Mouse (Mus musculus) adipose tissue, adult 10 weeks (tissue): ENCODE data around the gene Ruvbl2. TPM values are rescaled to one million over a fixed set of nuclear protein-coding genes. Genes with fewer than 3 reads are reported as not detected.

Experiments used
- polyA plus RNA-seq: library from polyadenylated mRNA; stranded (reverse); fragments of 350-450 nt; fragmentation: Illumina TruSeq; extraction: RNeasy Lipid Tissue Mini Kit (QIAGEN cat#74804); gene quantifications from one replicate; pipeline ENCODE4 v1.2.3, GENCODE M21; 2014; ENCODE audit warnings: low read depth, low replicate concordance

The Ruvbl2 gene
- 33.5 TPM for polyA plus RNA-seq

GRCm38 (mm10) chr7:45437521-45438276 is at the start of gene Ruvbl2:
Gene Ruvbl2, minus strand, starts transcription at chr7:45438096.

GRCm38 (mm10) chr7:45486761-45487415 is 49.0 kb upstream of the Ruvbl2 start, which contains the start of gene Gm45808:
Gene Gm45808, minus strand, starts transcription at chr7:45486811.

DNA sequence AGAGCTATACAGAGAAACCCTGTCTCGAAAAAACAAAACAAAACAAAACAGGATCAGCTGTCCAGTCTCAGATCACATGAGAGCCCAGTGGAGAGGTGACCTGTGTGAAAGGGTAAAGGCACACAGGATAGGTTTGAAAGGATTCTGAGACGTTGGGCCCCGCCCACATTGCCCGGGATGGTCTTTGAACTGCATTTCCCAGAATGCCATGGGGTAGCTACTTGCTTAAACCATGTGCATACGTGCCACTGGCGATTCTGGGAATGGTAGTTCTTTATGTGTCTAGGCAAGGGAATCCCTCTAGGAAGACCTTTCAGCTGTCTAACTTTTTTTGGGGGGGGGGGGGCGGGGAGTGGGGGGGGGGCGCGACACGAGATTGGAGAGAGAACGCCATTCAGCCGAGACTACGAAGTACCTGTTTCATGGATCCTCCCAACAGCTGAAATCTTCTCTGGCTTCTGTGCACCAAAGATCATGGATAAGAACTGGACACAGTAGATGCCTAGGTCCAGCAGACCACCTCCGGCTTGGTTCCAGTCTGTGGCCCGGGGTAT is 43.6 kb upstream of the Ruvbl2 start, which contains the start of gene Tulp2:
Gene Tulp2, plus strand, starts transcription at position 504 of the 554 bp plus-strand sequence.

DNA sequence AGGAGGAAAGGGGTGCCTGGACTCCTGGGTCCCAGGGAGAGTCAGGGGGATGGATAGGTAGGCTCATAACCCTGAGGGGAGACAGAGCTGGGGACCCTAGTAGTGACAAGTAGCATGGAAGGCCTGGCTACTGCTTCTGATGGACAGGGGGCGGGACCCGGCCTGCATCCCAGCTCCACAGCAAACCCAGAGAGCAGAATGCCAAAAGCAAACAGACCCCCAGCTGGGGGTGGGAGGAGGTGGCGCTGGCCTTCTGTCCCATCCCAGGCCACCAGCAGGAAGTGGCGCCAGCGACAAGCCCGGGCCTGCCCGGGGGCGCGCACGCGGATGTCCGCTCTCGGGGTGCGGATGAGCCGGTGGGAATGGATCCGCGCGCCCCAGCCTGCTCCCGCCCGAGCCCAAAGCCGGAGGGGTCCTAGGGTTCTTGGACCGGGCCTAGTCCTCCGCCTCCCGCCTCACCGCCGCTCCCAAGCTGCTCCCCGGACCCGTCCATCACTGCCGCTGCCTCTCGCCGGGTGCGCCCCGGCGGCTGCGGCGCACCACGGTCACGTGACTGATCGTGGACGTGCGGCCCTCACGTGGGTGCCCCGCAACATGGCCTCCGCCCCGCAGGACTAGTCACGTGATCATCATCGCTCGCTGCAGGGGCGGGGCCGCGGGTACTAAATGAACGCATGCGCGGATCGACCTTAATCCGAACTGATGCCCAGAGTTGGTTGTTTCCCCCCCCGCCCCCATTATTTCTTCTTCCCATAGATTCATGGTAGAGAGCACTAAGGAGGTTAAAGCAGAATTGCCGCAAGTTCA is 28.6 kb upstream of the Ruvbl2 start, which contains the start of gene Bax:
Gene Bax, minus strand, starts transcription at position 616 of the 807 bp plus-strand sequence.

GRCm38 (mm10) chr7:45459564-45460140 is 21.8 kb upstream of the Ruvbl2 start, which contains the start of gene Ftl1:
Gene Ftl1, minus strand, starts transcription at chr7:45459884.

GRCm38 (mm10) chr7:45434203-45435015 is 3.5 kb downstream of the Ruvbl2 start, which contains the start of gene Gys1:
Gene Gys1, plus strand, starts transcription at chr7:45434844.

GRCm38 (mm10) chr7:45420615-45420919 is 17.3 kb downstream of the Ruvbl2 start, which contains the start of gene Lhb:
Gene Lhb, plus strand, starts transcription at chr7:45420820.

DNA sequence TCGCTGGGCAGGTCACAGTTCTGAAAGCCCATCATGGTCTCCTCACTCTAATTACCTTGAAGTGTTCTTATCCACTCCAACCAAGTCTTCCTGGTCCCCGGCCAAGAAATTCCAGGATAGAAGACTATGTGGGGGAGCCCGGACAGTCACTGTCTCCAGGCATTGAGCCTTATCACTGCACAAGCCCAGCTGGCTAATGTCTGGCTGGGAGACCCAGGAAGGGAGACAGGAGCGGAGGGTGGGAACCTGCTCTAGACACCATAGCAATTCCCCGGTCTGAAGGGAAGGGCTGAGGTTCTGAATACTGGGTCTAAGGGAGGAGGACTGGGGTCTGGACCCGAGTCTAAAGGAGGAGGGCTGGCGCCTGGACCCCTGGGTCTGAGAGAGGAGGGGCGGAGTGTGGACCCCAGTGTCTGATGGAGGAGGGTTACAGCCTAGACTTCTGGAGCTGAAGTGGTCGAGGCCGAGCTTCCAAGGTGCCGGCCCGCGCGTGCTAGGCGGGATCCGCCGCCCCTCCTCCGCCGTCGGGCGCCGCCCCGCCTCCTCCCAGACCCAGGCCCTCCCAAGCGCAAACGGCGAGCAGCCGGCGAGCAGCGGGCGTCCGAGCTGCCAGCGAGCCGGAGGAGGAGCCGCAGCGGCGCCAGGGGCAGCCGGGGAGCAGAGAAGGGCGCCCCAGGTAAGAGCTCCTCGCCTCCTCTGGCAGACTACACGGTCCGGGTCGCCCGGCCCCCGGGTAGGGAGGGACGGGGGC is 24.6 kb downstream of the Ruvbl2 start, which contains the start of gene Ntf5:
Gene Ntf5, plus strand, starts transcription at position 583 of the 751 bp plus-strand sequence.

GRCm38 (mm10) chr7:45405091-45406075 is 32.5 kb downstream of the Ruvbl2 start, which contains the start of gene Kcna7:
Gene Kcna7, plus strand, starts transcription at chr7:45405653.

GRCm38 (mm10) chr7:45395578-45396336 is 42.1 kb downstream of the Ruvbl2 start, which contains the start of gene Snrnp70:
Gene Snrnp70, minus strand, starts transcription at chr7:45395742.

Other genes starting within 250 kb of the Ruvbl2 start
- gene Ccdc155, start 233.2 kb downstream of the Ruvbl2 start, polyA plus RNA-seq: 1.5 TPM
- 37.0 TPM for gene Dkkl1, start 225.9 kb downstream of the Ruvbl2 start, polyA plus RNA-seq
- gene Tead2, start 222.3 kb downstream of the Ruvbl2 start, polyA plus RNA-seq: 17.0 TPM
- gene Cd37, start 199.0 kb downstream of the Ruvbl2 start, polyA plus RNA-seq: 13.6 TPM
- gene Slc6a16, start 197.0 kb downstream of the Ruvbl2 start, polyA plus RNA-seq: 1.4 TPM
- 9.4 TPM for gene Slc6a21, start 160.6 kb downstream of the Ruvbl2 start, polyA plus RNA-seq
- 41.0 TPM for gene Trpm4, start 104.3 kb downstream of the Ruvbl2 start, polyA plus RNA-seq
- 0.65 TPM for gene Hrc, start 102.8 kb downstream of the Ruvbl2 start, polyA plus RNA-seq
- gene Ppfia3, start 71.1 kb downstream of the Ruvbl2 start, polyA plus RNA-seq: 3.5 TPM
- gene Lin7b, start 67.5 kb downstream of the Ruvbl2 start, polyA plus RNA-seq: 5.1 TPM
- gene Snrnp70, start 42.4 kb downstream of the Ruvbl2 start, polyA plus RNA-seq: 288 TPM
- gene Kcna7, start 32.4 kb downstream of the Ruvbl2 start, polyA plus RNA-seq: not detected
- 2.6 TPM for gene Ntf5, start 24.4 kb downstream of the Ruvbl2 start, polyA plus RNA-seq
- 1.4 TPM for gene Lhb, start 17.3 kb downstream of the Ruvbl2 start, polyA plus RNA-seq
- gene Gys1, start 3.3 kb downstream of the Ruvbl2 start, polyA plus RNA-seq: 41.6 TPM
- 2,850 TPM for gene Ftl1, start 21.8 kb upstream of the Ruvbl2 start, polyA plus RNA-seq
- 61.4 TPM for gene Bax, start 28.8 kb upstream of the Ruvbl2 start, polyA plus RNA-seq
- gene Tulp2, start 43.8 kb upstream of the Ruvbl2 start, polyA plus RNA-seq: 11.4 TPM
- 4.7 TPM for gene Gm45808, start 48.7 kb upstream of the Ruvbl2 start, polyA plus RNA-seq
- gene Dhdh, start 50.7 kb upstream of the Ruvbl2 start, polyA plus RNA-seq: 23.6 TPM
- gene Nucb1, start 72.3 kb upstream of the Ruvbl2 start, polyA plus RNA-seq: 558 TPM
- gene Ppp1r15a, start 88.2 kb upstream of the Ruvbl2 start, polyA plus RNA-seq: 23.3 TPM
- 12.8 TPM for gene Plekha4, start 88.2 kb upstream of the Ruvbl2 start, polyA plus RNA-seq
- gene Hsd17b14, start 116.8 kb upstream of the Ruvbl2 start, polyA plus RNA-seq: 1.0 TPM
- gene Bcat2, start 132.1 kb upstream of the Ruvbl2 start, polyA plus RNA-seq: 110 TPM
- 0.58 TPM for gene Fgf21, start 177.4 kb upstream of the Ruvbl2 start, polyA plus RNA-seq
- 14.4 TPM for gene Fut1, start 179.2 kb upstream of the Ruvbl2 start, polyA plus RNA-seq
- 1.6 TPM for gene Izumo1, start 183.7 kb upstream of the Ruvbl2 start, polyA plus RNA-seq
- 11.0 TPM for gene Rasip1, start 189.4 kb upstream of the Ruvbl2 start, polyA plus RNA-seq
- 4.0 TPM for gene Mamstr, start 201.9 kb upstream of the Ruvbl2 start, polyA plus RNA-seq
- 2.3 TPM for gene Fut2, start 228.3 kb upstream of the Ruvbl2 start, polyA plus RNA-seq
- gene Ntn5, start 245.9 kb upstream of the Ruvbl2 start, polyA plus RNA-seq: 0.78 TPM